Mouse (Mus musculus) lung, adult 2 months (tissue): ENCODE results near the gene Rph3al. TPM values are rescaled to one million over a fixed set of nuclear protein-coding genes. Genes with fewer than 3 reads are reported as not detected.
A peak's percentile ranks its signal among the peaks of the same experiment; 100 is the strongest.

Experiments used
- DNase-seq: peaks from one replicate; pipeline ENCODE4 v3.0.0; 2022
- H3K4me1 ChIP-seq: fragments of 200-500 bp; 2 replicates; pipeline ENCODE4 v1.6.1; 2011; ENCODE audit warnings: low read length; ENCODE audit not compliant: control insufficient read depth, insufficient read depth
- H3K4me3 ChIP-seq: fragments of 200-500 bp; replicated peaks from 2 replicates; pipeline ENCODE3; 2011; ENCODE audit warnings: low read depth, mild to moderate bottlenecking, control low read depth, low read length; ENCODE audit errors: extremely low read depth
- CTCF ChIP-seq: fragments of 200-500 bp; IDR thresholded peaks from 2 replicates; pipeline ENCODE4 v1.5.1; 2011; ENCODE audit warnings: mild to moderate bottlenecking, low read length, control low read depth; ENCODE audit not compliant: insufficient read depth
- POLR2A ChIP-seq: fragments of 200-500 bp; IDR thresholded peaks from 2 replicates; pipeline ENCODE4 v1.6.1; 2011; ENCODE audit warnings: low read depth, mild to moderate bottlenecking, control low read depth, low read length, borderline replicate concordance; ENCODE audit errors: extremely low read depth
- WGBS: fragments of 180-500 bp; shearing (Covaris S2); methylation state at CpG from one replicate; pipeline ENCODE4 v1.1.7; 2018; 5-methylcytosine and 5-hydroxymethylcytosine counted together
- polyA plus RNA-seq: library from polyadenylated mRNA; depleted of rRNA; stranded (reverse); fragments of >200 nt; gene quantifications from 2 replicates; pipeline ENCODE4 v1.2.3, GENCODE M21; 2012

The Rph3al gene
- polyA plus RNA-seq, 1 experiment = 15.5 TPM

DNA sequence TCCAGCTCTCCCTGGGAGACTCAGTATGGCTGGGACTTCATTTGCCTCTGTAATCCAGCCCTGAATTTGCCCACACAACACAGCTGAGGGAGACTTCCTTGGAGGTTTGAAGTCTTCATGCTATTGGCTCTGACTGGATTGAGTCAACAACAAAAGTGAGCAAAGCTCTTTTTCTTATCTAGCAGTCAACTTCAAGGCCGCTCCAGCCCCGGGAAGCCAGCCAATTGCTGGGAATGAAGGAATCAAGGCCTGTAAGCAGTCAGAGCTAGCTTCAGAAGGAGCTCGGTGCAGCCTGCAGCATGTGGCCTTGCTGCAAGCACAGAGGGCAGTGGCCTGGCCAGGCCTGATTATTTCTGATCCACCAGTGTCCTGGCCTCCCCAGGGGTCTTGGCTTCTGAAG is 126.3 kb downstream of the Rph3al start:
- peak; percentile 83 for DNase-seq
- 32% methylated on average over 3 of the region's 3 CpGs for WGBS
- peaks cover 7% of the 10 kb centered on the region for H3K4me1 ChIP-seq
- no peak for TF ChIP-seq CTCF
- TF ChIP-seq POLR2A = no peak
- H3K4me3 ChIP-seq = no peak overlapping the region

DNA sequence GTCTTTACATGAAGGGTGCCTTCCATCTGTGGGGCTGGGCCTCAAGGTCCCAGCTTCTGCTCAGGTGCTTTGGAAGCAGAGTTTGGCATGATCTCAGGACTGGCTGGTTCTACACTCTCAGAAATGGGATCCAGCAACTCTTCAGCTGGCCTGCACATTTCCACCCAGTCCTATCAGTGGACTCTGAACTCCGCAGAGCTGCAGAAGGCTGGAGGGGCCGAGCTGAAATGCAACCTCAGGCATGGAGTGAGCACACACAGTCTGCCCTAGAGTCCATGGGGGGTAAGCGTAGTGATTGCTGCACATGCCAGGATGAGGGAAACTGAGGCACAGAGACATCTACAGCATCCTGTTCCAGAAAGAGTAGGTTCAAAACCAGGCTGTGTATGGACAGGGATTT is 127.7 kb downstream of the Rph3al start:
- TF ChIP-seq CTCF (no peak), POLR2A (no peak)
- 90% methylated on average over 3 of the region's 3 CpGs for WGBS
- Histone ChIP-seq H3K4me1 (peaks cover 7% of the 10 kb centered on the region), H3K4me3 (no peak overlapping the region)
- no peak for DNase-seq

DNA sequence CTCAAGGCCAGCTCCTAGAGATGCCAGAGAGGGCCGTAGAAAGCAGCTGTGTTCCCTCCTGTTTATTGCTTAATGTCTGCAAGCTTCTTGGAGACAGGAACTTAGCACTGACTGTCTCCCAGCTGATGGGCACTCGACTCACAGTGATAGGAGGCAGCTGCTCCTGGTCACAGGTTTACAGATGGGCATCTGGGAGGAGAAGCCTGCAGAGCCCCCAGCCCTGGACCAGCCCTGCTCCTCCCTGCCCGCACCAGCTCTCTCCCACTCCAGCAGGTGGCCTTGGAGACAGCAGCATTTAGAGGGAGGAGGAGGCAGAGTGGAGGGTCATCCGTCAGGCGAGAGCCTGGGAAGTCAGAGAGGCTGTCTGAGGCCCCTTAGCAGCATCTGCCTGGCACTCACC is 130.7 kb downstream of the Rph3al start:
- Histone ChIP-seq H3K4me3 (no peak overlapping the region), H3K4me1 (peaks cover 3% of the 10 kb centered on the region)
- no peak for TF ChIP-seq CTCF
- TF ChIP-seq POLR2A = no peak
- 50% methylated on average over 5 of the region's 5 CpGs for WGBS
- no peak for DNase-seq

DNA sequence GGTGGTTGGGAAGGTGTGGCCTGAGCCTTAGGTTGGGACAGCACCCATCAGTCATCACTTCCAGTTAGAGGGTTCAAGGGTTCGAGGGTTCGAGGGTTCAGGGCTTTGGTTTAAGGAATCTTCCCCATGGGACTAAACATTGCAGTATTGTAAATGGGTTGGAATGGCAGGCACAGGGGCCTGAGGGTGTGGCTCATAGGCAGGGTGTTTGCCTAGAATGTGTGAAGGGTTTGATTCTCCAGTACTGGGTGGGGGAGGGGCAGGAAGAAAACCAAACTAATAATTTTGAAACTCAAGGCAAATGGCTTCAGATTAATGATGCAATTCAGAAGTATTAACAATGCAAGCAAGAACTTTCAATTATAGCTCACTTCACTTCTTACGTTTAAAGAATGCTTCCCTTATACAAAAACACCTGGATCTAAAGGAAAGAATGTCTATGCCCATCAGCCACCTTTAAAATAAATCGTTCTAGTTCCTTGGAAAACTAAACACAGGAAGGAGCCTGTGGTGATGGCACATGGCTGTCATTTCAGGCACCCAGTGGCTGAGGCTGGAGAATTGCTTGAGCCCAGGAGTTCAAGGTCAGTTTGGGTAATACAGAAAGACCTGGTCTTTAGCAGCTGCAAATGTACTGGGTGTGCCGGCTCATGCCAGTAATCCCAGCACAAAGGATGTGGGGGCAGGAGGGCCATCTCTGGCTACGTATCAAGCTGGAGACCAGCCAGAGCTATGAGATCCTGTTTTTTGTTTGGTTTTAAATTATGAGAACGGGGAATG is 136.3 kb downstream of the Rph3al start:
- Histone ChIP-seq H3K4me1 (no peaks in the 10 kb centered on the region), H3K4me3 (no peak overlapping the region)
- WGBS = 48% methylated on average over 7 of the region's 7 CpGs
- DNase-seq = no peak
- TF ChIP-seq POLR2A (no peak), CTCF (no peak)

DNA sequence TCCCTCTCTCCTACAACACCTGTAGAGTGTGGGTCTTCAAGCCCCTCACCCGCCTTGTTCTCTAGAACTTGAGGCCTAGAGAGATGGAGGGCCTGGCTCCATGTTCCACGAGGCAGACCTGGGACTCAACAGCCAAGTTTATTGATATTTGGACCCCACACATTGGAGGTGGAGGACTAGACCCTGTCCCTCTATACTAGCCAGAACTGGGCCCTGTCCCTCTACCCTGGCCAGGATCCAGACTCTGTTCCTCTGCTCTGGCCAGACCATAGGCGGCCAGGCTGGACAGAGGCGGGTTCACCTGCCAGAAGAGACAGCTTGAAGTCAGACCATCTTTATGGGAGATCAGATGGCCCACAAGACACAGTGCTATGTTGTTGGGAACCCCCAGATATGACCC is 136.9 kb downstream of the Rph3al start:
- H3K4me3 ChIP-seq = no peak overlapping the region
- WGBS = 92% methylated on average over 4 of the region's 4 CpGs
- no peak for TF ChIP-seq CTCF
- TF ChIP-seq POLR2A = no peak
- no peaks in the 10 kb centered on the region for H3K4me1 ChIP-seq
- DNase-seq = no peak

DNA sequence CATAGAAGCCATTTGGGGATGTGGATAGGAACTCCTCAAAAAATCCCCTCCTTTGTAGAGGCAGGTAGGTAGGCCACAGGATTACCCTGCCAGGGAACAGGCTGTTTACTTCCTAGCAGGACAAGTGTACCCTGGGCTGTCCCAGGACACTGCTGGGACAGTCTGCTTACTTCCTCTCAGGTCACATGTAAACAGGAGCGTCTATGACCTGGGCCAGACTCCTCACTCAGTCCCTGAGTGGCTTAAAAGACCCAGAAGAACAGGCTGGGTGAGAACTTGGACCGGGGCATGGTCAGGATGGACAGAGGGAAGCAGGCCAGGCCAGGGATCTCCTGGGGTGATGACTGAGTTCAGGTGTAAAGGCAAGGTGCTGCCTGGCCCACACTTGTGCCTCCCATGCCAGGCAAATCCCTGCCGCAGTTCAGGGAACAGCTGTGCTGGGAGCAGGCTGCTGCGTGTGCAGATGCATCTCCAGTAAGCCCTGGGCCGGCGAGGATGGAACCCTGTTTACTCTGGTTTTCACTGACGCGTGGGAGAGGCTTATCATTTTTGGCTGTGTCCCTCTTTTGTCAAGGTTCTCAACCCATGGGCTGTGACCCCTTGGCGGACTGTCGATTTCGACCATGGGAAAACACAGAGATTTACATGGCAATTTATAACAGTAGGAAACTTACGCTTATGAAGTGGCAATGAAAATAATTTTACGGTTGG is 141.5 kb downstream of the Rph3al start:
- Histone ChIP-seq H3K4me1 (no peaks in the 10 kb centered on the region), H3K4me3 (no peak overlapping the region)
- TF ChIP-seq CTCF (no peak), POLR2A (no peak)
- DNase-seq = no peak
- WGBS = 80% methylated on average over 13 of the region's 13 CpGs

DNA sequence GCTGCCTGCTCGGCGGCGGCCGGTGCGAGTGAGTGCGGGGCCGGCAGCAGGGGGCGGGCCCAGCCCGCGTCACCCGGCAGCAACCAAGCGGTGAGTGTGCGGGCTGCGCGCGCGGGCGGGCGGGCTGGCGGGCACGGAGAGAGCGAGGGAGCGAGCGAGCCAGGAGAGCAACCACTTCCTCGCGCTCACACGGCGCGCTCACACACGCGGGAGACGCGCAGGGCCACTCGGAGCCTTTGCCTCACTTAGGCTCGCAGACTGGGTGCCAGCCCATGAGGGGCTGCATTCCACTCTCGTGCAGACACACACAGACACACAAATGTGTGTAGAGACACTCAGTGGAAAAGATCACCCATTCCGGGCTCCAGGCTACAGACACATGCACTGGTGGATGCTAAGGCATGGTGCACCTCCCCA is 142.2 kb downstream of the Rph3al start, which contains the start of gene Doc2b:
Gene Doc2b, minus strand, starts transcription at position 21 of the 417 bp plus-strand sequence.
- TF ChIP-seq POLR2A (no peak), CTCF (no peak)
- WGBS = 6% methylated on average over 35 of the region's 37 CpGs
- Histone ChIP-seq H3K4me3 (peak within 1 kb of the TSS; percentile 3), H3K4me1 (no peaks in the 10 kb centered on the region)
- no peak for DNase-seq

DNA sequence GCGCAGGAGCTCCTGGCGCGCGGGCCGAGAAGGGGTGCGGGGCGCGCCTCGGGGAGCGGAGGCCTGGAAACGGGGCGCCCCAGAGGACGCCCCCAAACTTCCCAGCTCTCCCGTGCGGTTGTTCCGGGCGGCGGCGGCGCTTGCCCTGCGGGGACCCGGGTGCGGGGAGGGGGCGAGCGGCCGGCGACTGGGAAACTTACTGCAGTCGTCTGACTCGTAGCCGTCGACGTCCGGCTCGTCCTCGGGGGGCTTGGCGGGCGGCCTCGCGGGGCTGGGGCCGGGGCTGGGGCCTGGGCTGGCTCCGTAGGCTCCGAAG is 142.9 kb downstream of the Rph3al start:
- no peak for TF ChIP-seq POLR2A
- no peak for TF ChIP-seq CTCF
- 2% methylated on average over 41 of the region's 42 CpGs for WGBS

DNA sequence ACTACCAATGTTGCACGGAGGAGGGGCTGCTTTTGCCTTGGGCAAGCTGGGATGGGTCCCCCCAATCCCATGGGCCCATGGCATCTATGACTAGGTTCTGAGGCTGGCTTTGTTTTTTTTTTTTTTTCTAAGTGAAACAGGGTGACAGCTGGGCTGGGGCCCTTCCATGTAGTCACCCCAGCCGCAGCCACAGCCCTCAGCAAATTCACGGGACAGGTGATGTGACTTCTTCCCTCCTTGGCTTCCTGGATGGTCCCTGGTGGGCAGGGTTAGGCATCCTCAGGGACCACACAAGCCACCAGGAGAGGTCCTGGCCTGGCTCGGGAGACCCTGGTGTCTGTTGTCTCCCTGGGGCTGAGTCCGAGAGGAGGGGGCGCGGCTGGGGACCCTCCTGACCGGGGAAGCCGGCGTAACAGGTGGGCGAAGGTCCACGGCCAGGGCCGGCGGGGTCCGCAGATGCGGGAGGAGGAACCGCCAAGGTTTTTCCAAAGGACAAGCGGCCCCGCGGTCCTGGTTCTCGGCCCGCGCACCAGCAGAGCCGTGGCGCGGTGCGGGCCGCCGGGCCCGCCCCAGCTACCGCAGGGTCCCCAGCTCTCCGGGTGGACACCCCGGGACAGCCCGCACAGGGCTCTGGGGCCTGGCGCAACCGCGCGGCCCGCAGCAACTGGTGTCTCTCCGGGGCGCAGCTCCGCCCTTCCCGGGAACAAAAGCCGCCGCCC is 143.5 kb downstream of the Rph3al start:
- no peak for DNase-seq
- Histone ChIP-seq H3K4me3 (peak overlapping the region; percentile 3), H3K4me1 (no peaks in the 10 kb centered on the region)
- 13% methylated on average over 45 of the region's 45 CpGs for WGBS
- TF ChIP-seq POLR2A (no peak), CTCF (no peak)

More for the DNA sequence above, 142.9 kb downstream of the Rph3al start:
- DNase-seq = no peak
- peak overlapping the region; percentile 3 for H3K4me3 ChIP-seq
- no peaks in the 10 kb centered on the region for H3K4me1 ChIP-seq

DNA sequence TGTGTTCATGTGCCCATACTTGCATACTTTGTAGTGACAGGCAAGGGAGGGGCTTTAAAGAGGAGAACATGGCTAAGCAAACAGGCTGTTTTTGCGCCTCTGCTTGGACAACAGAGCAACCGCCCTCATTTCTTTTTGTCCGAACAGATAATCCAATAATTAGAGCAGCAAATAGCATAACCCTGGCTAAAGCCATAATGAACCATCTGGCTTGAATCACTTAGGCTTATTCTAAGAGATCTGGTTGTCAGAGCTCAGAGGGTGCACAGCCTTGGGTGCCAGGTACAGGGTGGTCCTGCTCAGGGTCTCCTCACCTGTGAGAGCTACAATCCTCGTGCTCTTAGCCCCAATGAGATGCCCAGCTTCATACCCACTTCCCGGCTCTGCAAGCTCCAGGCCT is 144.9 kb downstream of the Rph3al start:
- WGBS = 80% methylated on average over 5 of the region's 5 CpGs
- no peak for TF ChIP-seq CTCF
- TF ChIP-seq POLR2A = no peak
- Histone ChIP-seq H3K4me1 (no peaks in the 10 kb centered on the region), H3K4me3 (no peak overlapping the region)
- DNase-seq = no peak
